Mouse (Mus musculus): ENCODE data around the gene a. TPM values are rescaled to one million over a fixed set of nuclear protein-coding genes. Genes with fewer than 3 reads are reported as not detected.

The a gene
- polyA plus RNA-seq, 1 experiment: 1.4 TPM

GRCm38 (mm10) chr2:154791661-154792642 lies 750 bp downstream of the a start:
- peaks cover 6% of the 10 kb centered on the region for H3K4me1 ChIP-seq (ENCODE audit: control insufficient read depth, insufficient read depth, low read length)
- TF ChIP-seq CTCF (IDR thresholded peaks at IDR 0.05; ENCODE audit: control insufficient read depth, insufficient read depth, insufficient replicate concordance, low read depth, low read length) (no peak), POLR2A (IDR thresholded peaks at IDR 0.05; ENCODE audit: control insufficient read depth, low read depth, low read length) (no peak)

DNA sequence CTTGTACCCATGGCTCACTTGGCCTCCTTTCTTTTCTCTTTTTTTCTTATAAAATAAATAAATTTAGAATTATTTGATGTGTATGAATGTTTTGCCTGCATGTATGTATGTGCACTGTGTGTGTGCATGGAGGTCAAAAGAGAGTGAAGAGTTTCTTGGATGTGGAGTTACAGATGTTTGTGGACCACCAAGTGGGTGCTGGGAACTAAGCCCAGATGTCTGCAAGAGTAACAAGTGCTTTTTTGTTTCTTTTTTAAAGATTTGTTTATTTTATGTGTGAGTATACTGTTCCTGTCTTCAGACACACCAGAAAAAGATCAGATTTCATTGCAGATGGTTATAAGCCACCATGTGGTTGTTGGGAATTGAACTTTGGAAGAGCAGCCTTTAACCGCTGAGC lies 12.2 kb downstream of the a start:
- Histone ChIP-seq H3K27ac (ENCODE audit: control insufficient read depth, insufficient read depth, low read depth, low read length) (no peak overlapping the region), H3K27me3 (ENCODE audit: control insufficient read depth, insufficient read depth, low read length) (no peaks in the 10 kb centered on the region), H3K4me3 (ENCODE audit: control insufficient read depth, low read depth, low read length) (no peak overlapping the region), H3K4me1 (ENCODE audit: control insufficient read depth, insufficient read depth, low read length) (no peaks in the 10 kb centered on the region), H3K36me3 (ENCODE audit: control insufficient read depth, insufficient read depth, low read length) (no peaks in the 10 kb centered on the region)
- TF ChIP-seq POLR2A (IDR thresholded peaks at IDR 0.05; ENCODE audit: control insufficient read depth, low read depth, low read length): no peak
- no peak for TF ChIP-seq CTCF (IDR thresholded peaks at IDR 0.05; ENCODE audit: control insufficient read depth, insufficient read depth, insufficient replicate concordance, low read depth, low read length)

More at GRCm38 (mm10) chr2:154791661-154792642, 750 bp downstream of the a start:
- Histone ChIP-seq H3K36me3 (ENCODE audit: control insufficient read depth, insufficient read depth, low read length) (no peaks in the 10 kb centered on the region), H3K27me3 (ENCODE audit: control insufficient read depth, insufficient read depth, low read length) (no peaks in the 10 kb centered on the region), H3K4me3 (ENCODE audit: control insufficient read depth, low read depth, low read length) (peak overlapping the region; percentile 97), H3K27ac (ENCODE audit: control insufficient read depth, insufficient read depth, low read depth, low read length) (peak overlapping the region; percentile 88)

GRCm38 (mm10) chr2:154803845-154804244 lies 12.6 kb downstream of the a start:
- no peaks in the 10 kb centered on the region for H3K36me3 ChIP-seq (ENCODE audit: control insufficient read depth, insufficient read depth, low read length)
- TF ChIP-seq CTCF (IDR thresholded peaks at IDR 0.05; ENCODE audit: control insufficient read depth, insufficient read depth, insufficient replicate concordance, low read depth, low read length): no peak
- TF ChIP-seq POLR2A (IDR thresholded peaks at IDR 0.05; ENCODE audit: control insufficient read depth, low read depth, low read length): no peak
- no peaks in the 10 kb centered on the region for H3K27me3 ChIP-seq (ENCODE audit: control insufficient read depth, insufficient read depth, low read length)
- no peak overlapping the region for H3K27ac ChIP-seq (ENCODE audit: control insufficient read depth, insufficient read depth, low read depth, low read length)
- no peak overlapping the region for H3K4me3 ChIP-seq (ENCODE audit: control insufficient read depth, low read depth, low read length)
- H3K4me1 ChIP-seq (ENCODE audit: control insufficient read depth, insufficient read depth, low read length): no peaks in the 10 kb centered on the region

- H3K4me3 ChIP-seq (ENCODE audit: control insufficient read depth, low read depth, low read length): no peak overlapping the region
- H3K27me3 ChIP-seq (ENCODE audit: control insufficient read depth, insufficient read depth, low read length): no peaks in the 10 kb centered on the region
- no peaks in the 10 kb centered on the region for H3K36me3 ChIP-seq (ENCODE audit: control insufficient read depth, insufficient read depth, low read length)
- TF ChIP-seq CTCF (IDR thresholded peaks at IDR 0.05; ENCODE audit: control insufficient read depth, insufficient read depth, insufficient replicate concordance, low read depth, low read length) (no peak), POLR2A (IDR thresholded peaks at IDR 0.05; ENCODE audit: control insufficient read depth, low read depth, low read length) (no peak)
- H3K4me1 ChIP-seq (ENCODE audit: control insufficient read depth, insufficient read depth, low read length): no peaks in the 10 kb centered on the region
- no peak overlapping the region for H3K27ac ChIP-seq (ENCODE audit: control insufficient read depth, insufficient read depth, low read depth, low read length)
Measured at GRCm38 (mm10) chr2:154807689-154808088, 16.5 kb downstream of the a start.

- Histone ChIP-seq H3K27me3 (ENCODE audit: control insufficient read depth, insufficient read depth, low read length) (no peaks in the 10 kb centered on the region), H3K36me3 (ENCODE audit: control insufficient read depth, insufficient read depth, low read length) (no peaks in the 10 kb centered on the region), H3K27ac (ENCODE audit: control insufficient read depth, insufficient read depth, low read depth, low read length) (no peak overlapping the region), H3K4me1 (ENCODE audit: control insufficient read depth, insufficient read depth, low read length) (no peaks in the 10 kb centered on the region), H3K4me3 (ENCODE audit: control insufficient read depth, low read depth, low read length) (no peak overlapping the region)
- TF ChIP-seq CTCF (IDR thresholded peaks at IDR 0.05; ENCODE audit: control insufficient read depth, insufficient read depth, insufficient replicate concordance, low read depth, low read length) (no peak), POLR2A (IDR thresholded peaks at IDR 0.05; ENCODE audit: control insufficient read depth, low read depth, low read length) (no peak)
Measured at GRCm38 (mm10) chr2:154809107-154809762, 18.0 kb downstream of the a start.

GRCm38 (mm10) chr2:154810821-154811220 lies 19.6 kb downstream of the a start:
- Histone ChIP-seq H3K27ac (ENCODE audit: control insufficient read depth, insufficient read depth, low read depth, low read length) (no peak overlapping the region), H3K4me1 (ENCODE audit: control insufficient read depth, insufficient read depth, low read length) (no peaks in the 10 kb centered on the region), H3K4me3 (ENCODE audit: control insufficient read depth, low read depth, low read length) (no peak overlapping the region), H3K36me3 (ENCODE audit: control insufficient read depth, insufficient read depth, low read length) (no peaks in the 10 kb centered on the region), H3K27me3 (ENCODE audit: control insufficient read depth, insufficient read depth, low read length) (no peaks in the 10 kb centered on the region)
- TF ChIP-seq CTCF (IDR thresholded peaks at IDR 0.05; ENCODE audit: control insufficient read depth, insufficient read depth, insufficient replicate concordance, low read depth, low read length) (no peak), POLR2A (IDR thresholded peaks at IDR 0.05; ENCODE audit: control insufficient read depth, low read depth, low read length) (no peak)

GRCm38 (mm10) chr2:154813426-154813825 lies 22.2 kb downstream of the a start:
- Histone ChIP-seq H3K4me3 (ENCODE audit: control insufficient read depth, low read depth, low read length) (no peak overlapping the region), H3K27ac (ENCODE audit: control insufficient read depth, insufficient read depth, low read depth, low read length) (no peak overlapping the region), H3K36me3 (ENCODE audit: control insufficient read depth, insufficient read depth, low read length) (no peaks in the 10 kb centered on the region), H3K27me3 (ENCODE audit: control insufficient read depth, insufficient read depth, low read length) (no peaks in the 10 kb centered on the region), H3K4me1 (ENCODE audit: control insufficient read depth, insufficient read depth, low read length) (peaks cover 2% of the 10 kb centered on the region; the same call in 1 of the 2 replicates)
- TF ChIP-seq POLR2A (IDR thresholded peaks at IDR 0.05; ENCODE audit: control insufficient read depth, low read depth, low read length): no peak
- TF ChIP-seq CTCF (IDR thresholded peaks at IDR 0.05; ENCODE audit: control insufficient read depth, insufficient read depth, insufficient replicate concordance, low read depth, low read length): no peak
